ENCODE assay signal across 14 mouse cellular contexts in the genomic region with DNA sequence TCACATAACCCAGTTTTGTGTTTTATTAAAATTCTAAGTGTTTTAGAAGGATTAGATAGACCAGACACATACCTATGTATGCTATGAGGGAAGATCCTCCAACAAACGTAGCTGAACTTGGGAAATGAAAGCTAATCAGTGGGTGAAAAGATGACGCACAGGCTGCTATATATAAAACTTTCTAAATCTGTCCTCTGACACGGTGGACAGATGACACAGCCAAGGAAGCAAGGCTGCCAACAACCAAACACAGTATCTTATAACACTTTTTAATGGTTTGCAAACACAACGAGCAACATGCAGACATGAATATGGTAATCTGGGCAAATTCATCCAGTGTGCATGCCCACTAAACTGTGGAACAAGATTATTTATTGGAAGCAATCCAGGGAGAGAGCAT. TPM values are rescaled to one million over a fixed set of nuclear protein-coding genes. Genes with fewer than 3 reads are reported as not detected.
DNase-seq lines count a peak whose midpoint lies in the region; ATAC-seq lines count a peak whose summit lies in the region.
"Had no signal": no experiment of that assay in that cellular context is flagged by ENCODE, and none has a peak within 500 bp of the region (broad histone marks: within the 10 kb centered on the region; RNA-seq: fewer than 3 reads in every experiment).

A gene (minus strand): TSS at position 160 of the 400 bp plus-strand sequence.

- no peaks in the 10 kb centered on the region for H3K4me1 ChIP-seq in hindbrain, embryonic 13.5 days (replicated peaks)
- H3K4me1 ChIP-seq: embryonic facial prominence, embryonic 10.5 days had no signal

- no peak for ATAC-seq in hindbrain, embryonic 13.5 days (ENCODE audit: low FRiP score)
- ATAC-seq: forebrain, embryonic 14.5 days had no signal

- peak; percentile 11 for DNase-seq in layer of hippocampus, adult 11-12 months (ENCODE audit: low spot score)
- DNase-seq in layer of hippocampus, adult 8-10 months (ENCODE audit: low spot score in 2 of 2) = no peak
- DNase-seq in cerebellum, adult 9-11 months = peak; percentile 49
- no peak for DNase-seq in gastrocnemius, postnatal 4 days (ENCODE audit: low spot score in 2 of 2)
- no peak for DNase-seq in heart, postnatal 36 days
- no peak for DNase-seq in thymus, adult 18-20 months
- no peak for DNase-seq in retina, postnatal 1 day
- DNase-seq: kidney, postnatal 25 days had no signal

- no peak within 1 kb of the TSS for H3K27ac ChIP-seq in hindbrain, embryonic 13.5 days
- H3K27ac ChIP-seq: embryonic facial prominence, embryonic 10.5 days; liver, embryonic 14.5 days had no signal

- H3K4me2 ChIP-seq in hindbrain, embryonic 13.5 days = no peak within 1 kb of the TSS

- H3K4me3 ChIP-seq in hindbrain, embryonic 13.5 days = no peak within 1 kb of the TSS
- H3K4me3 ChIP-seq: embryonic facial prominence, embryonic 10.5 days had no signal

- no peak within 1 kb of the TSS for H3K9ac ChIP-seq in hindbrain, embryonic 13.5 days
- H3K9ac ChIP-seq: liver, embryonic 14.5 days had no signal

- H3K36me3 ChIP-seq in hindbrain, embryonic 13.5 days = no peaks in the 10 kb centered on the region
- H3K36me3 ChIP-seq: embryonic facial prominence, embryonic 10.5 days had no signal

- intact Hi-C loops in heart, postnatal 36 days (cut with DNase I) = no loop called here

- WGBS in hindbrain, embryonic 13.5 days = 84% methylated on average over 4 of the region's 4 CpGs

- no peaks in the 10 kb centered on the region for H3K9me3 ChIP-seq in hindbrain, embryonic 13.5 days
- H3K9me3 ChIP-seq: embryonic facial prominence, embryonic 10.5 days had no signal

- no peaks in the 10 kb centered on the region for H3K27me3 ChIP-seq in hindbrain, embryonic 13.5 days

RNA-seq across cellular contexts. Expression of the gene that starts here (rescaled TPM):
- total RNA-seq in layer of hippocampus, adult 8-10 months (2022) = 1 to 10 TPM in 1 of 4 experiments, not detected in 3; 1.3 TPM
- 10 to 100 TPM; 49.8 to 49.9 TPM for total RNA-seq in gastrocnemius, postnatal 4 days (2021)
- 100 to 1,000 TPM; 158 to 177 TPM for total RNA-seq in heart, postnatal 36 days (2021)
- not detected in 2 replicates for polyA plus RNA-seq in hindbrain, embryonic 13.5 days (2015; fragmentation: Nextera tagmentation; extraction: Ambion mirVana)
- total RNA-seq: left cerebral cortex, postnatal 25 days; megakaryocyte progenitor cell, adult 5-6 weeks had no signal
- polyA plus RNA-seq: embryonic facial prominence, embryonic 10.5 days; forebrain, embryonic 14.5 days; liver, embryonic 14.5 days had no signal

Comparison
In these comparisons a context has a peak if more than half of its experiments do, and no peak if none do; other contexts are left out.
1. RNA of the gene that starts here (total RNA-seq): 158 to 177 TPM in heart, postnatal 36 days and 49.8 to 49.9 TPM in gastrocnemius, postnatal 4 days; 1.3 TPM in layer of hippocampus, adult 8-10 months; every median in the first group is over 10 times any median in the second.
2. DNase-seq: peak in layer of hippocampus, adult 11-12 months (single experiment) and cerebellum, adult 9-11 months (single experiment); none in layer of hippocampus, adult 8-10 months (0 of 2), gastrocnemius, postnatal 4 days (0 of 2), heart, postnatal 36 days (0 of 2), thymus, adult 18-20 months (0 of 2) and retina, postnatal 1 day (single experiment).